Mouse (Mus musculus) thymus, postnatal 10 days (tissue): Measurements from ENCODE around the gene Sgpl1.
"Not testable (repeated sequence)": the region's sequence is repeated elsewhere in the genome, so short reads cannot be mapped to it uniquely, and the experiment has no call there.

Experiments used
- DNase-seq, 2 experiments: peaks; one replicate each; pipeline ENCODE4 v3.0.0; 2021; ENCODE audit warnings: low spot score in 2 of 2

The Sgpl1 gene

DNA sequence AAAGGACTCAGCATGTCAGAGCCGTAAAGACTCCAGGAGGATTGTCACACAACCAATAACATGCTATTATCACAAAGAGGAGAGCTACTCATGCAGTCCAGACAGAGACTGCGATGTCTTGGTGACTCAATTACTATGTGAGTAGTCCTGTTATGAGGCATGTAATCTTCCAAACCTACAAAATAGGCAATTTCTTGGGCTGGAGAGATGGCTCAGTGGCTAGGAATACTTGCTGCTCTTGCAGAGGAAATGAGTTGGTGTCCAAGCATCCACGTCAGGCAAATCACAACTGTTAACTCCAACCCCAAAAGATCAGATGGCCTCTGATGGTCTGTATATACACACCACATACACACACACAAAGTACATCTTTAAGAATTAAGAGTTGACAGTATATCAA is 8.1 kb upstream of the Sgpl1 start:
- no peak for DNase-seq

DNA sequence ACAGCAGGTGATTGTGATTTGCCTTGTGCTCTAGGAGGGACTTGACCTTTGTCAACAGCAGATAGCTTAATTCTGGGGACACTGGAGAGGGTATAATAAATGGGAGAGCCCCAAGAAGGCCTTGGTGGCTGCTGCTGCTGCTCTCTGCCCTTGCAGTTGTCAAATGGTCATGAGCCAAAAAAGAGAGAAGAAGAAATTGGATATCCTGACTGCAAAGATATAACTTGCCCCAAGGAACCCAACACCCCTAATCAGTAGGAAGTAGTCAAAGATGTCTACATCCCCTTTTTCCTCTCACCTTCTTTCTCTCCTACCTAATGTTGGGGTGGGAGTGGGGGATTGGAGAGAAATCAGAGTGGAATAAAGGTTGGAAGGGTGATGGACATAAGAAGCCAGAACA is 4.6 kb upstream of the Sgpl1 start:
- DNase-seq: no peak

- DNase-seq: no peak
These were observed 3.1 kb upstream of the Sgpl1 start for GRCm38 (mm10) chr10:61150616-61151015.

DNA sequence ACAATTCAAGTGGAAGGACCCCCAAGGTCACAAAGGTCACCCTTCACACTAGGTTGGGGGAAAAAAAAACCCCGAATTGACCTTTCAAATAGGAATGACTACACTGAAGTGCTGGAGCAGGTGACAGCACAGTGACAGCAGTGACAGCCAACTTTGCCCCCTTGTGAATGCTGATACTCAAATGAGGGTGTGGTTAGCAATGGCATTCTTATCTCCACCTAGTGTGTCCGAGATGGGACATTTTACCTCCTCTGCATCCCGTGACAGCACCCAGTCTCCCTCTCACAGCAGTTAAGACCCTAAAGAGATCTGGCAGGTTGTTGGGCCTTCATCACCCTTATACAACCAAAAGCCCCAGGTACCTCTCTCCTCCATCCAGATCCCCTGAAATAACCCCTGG is 2.0 kb upstream of the Sgpl1 start:
- no peak for DNase-seq

GRCm38 (mm10) chr10:61146807-61147156 is 721 bp downstream of the Sgpl1 start:
- peak; percentile 20 to 36 for DNase-seq

- DNase-seq: peak; percentile 59 to 66
These were observed 1.2 kb downstream of the Sgpl1 start for GRCm38 (mm10) chr10:61146119-61146806.

DNA sequence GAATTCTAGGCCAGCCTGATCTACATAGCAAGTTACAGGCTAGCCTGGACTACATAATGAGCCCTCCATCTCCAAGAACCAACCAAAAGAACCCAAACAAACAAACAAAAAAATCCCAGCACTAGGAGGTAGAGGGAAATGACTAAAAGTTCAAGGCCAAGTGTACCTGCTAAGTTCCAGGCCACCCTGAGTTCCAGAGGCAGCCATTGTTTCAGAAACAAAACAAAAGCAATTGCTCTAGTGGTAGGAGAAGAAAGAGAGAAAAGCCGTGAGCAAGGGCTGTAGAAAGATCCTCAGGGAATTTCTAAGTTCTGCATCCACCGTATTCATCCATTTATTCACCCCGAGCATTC is 1.8 kb downstream of the Sgpl1 start:
- DNase-seq: no peak

DNA sequence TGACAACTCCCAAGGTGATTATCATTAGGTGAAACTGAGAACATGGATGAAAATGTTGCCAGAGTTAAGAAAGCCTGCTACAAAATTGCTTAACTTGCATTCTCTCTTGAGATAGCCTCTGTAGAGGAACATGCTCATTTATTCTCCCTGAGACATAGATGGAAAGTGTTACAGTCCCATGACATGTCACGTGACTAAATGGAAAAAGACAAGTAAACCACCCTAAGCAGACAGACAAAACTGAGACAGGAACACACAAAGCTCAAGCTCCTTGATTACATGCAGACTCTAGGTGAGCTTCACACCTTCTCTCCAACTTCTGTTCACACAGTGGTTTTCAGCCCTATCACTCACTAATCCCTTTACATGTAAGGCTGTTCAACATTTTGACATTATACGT is 4.2 kb downstream of the Sgpl1 start:
- DNase-seq: no peak

DNA sequence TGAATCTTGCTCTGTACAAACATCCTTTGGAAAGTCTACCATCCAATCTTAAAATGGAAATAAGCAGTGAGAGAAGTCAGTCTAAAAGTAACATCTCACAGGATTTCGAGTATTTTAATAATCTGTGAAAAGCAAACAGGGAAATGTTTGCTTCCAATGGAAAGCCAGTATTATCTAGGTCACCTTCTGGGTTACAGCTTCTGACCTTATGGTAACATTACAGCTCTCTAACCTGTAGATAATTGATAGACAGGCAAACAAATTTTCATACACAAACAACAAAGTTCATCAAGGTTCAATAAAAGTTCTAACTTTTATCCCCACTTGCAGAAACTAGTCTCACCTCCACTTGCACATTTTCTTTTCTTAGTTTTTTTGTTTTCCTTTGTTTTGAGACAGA is 9.9 kb downstream of the Sgpl1 start:
- no peak for DNase-seq

- no peak for DNase-seq
These were observed 12.2 kb downstream of the Sgpl1 start for GRCm38 (mm10) chr10:61135226-61135839.

- no peak for DNase-seq
These were observed 13.5 kb downstream of the Sgpl1 start for GRCm38 (mm10) chr10:61134041-61134440.

- DNase-seq: no peak
These were observed 16.5 kb downstream of the Sgpl1 start for GRCm38 (mm10) chr10:61130959-61131358.

DNA sequence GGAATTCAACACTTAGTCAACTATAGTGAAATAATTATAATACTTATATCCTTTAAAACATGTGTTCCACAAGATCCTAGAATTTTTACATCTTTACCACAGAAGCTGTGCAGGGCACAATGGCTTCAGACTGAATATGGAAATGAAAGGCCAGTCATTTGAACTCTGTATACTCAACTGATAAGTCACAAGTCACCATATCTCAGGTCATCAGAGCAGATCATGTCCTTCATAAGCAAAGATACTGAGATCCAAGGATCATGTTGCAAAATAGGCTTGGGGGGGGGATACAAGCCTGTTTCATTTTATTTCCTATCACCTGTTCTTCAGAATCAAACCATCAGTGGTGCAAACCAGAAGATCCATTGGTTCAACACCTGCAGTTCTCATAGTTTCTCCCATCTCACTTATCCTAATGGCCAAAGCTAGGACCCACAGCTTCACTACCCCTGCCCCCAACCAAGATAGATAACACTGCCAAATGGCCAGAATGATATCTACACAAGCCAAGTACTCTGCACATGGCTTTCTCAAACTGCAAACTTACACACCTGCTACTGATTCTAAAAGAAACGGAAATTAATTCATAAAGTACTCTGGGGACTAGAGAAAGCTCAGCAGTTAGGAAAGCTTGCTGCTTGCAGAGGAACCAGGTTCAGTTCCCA is 18.7 kb downstream of the Sgpl1 start:
- no peak for DNase-seq

- no peak for DNase-seq
These were observed 23.0 kb downstream of the Sgpl1 start for GRCm38 (mm10) chr10:61124462-61124861.

- no peak for DNase-seq
These were observed 24.1 kb downstream of the Sgpl1 start for GRCm38 (mm10) chr10:61123276-61123913.

DNA sequence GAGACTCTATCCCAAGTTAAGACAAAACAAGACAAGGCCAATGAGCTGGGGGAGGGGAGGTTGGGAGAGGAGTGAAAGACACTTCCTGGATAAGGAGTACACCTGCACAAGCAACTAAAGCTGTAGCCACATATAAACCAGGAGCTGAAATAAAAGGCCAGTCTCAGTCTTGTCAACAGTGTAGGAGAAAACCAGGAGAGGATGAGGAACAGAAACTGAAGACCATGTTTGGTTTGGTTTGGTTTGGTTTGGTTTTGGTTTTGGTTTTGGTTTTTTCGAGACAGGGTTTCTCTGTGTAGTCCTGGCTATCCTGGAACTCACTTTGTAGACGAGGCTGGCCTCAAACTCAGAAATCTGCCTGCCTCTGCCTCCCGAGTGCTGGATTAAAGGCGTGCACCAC is 25.8 kb downstream of the Sgpl1 start:
- not testable (repeated sequence) for DNase-seq

- DNase-seq: no peak
These were observed 33.2 kb downstream of the Sgpl1 start for GRCm38 (mm10) chr10:61114246-61114720.

- no peak for DNase-seq
These were observed 43.9 kb downstream of the Sgpl1 start for GRCm38 (mm10) chr10:61103564-61104114.

- DNase-seq: no peak
These were observed 55.6 kb downstream of the Sgpl1 start for GRCm38 (mm10) chr10:61091866-61092265.

DNA sequence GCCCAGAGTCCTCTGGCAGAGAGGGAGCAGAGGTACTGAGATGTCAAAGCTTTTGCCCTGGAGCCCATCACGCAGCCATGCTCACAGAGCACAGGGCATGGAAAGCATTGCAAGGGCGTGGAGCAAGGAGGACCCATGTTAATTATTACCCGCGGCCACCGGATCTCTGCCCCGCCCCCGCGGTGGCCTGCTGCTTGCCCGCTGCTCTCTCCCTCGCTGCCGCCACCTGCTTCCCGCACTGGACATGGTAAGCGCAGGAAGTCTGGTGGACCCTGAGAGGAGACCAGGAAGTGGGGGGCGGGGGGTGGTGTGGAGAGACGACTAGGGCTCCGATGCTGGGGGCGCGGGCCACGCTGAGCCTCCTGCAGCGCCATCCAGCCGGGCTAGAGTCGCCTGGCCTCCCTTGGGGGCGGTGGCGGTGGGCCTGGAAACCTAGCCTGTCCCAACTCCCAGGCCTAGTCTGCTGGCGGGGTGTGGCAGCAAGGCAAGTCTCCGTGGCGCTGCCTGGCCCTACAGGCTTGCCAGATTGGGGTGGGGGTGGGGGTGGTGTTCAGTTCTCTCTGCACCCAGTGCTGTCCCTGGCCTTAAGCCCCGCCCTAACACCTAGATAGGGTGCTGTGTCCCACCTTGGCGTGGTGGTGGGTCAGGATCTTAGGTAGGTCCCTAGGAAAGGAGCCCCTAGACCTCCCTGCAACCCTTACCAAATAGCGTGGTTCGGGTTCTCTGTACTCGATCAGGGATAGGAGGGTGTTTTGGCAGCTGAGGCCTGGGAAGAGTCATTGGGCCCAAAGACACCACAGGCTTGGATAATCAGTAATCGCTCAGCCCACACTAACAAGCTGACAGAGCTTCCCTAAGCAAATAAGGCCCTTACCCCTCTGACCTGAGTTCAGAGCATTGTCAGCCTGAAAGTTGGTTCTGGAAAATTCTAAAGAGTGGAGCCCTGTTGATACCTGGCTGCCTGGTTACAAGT is 58.0 kb downstream of the Sgpl1 start, which contains the start of gene Pcbd1:
Gene Pcbd1 (plus strand): TSS at position 162 of the 973 bp plus-strand sequence.
- DNase-seq: no peak

GRCm38 (mm10) chr10:61088468-61088867 is 59.0 kb downstream of the Sgpl1 start:
- DNase-seq: no peak
